Mouse (Mus musculus) ES-E14 (cell line): ENCODE measurements around the gene Dnhd1.

Source experiments
- CHD2 ChIP-seq: IDR thresholded peaks from 2 replicates; pipeline ENCODE4 v1.6.1; 2014; ENCODE audit warnings: mild to moderate bottlenecking, low read depth, low read length, inconsistent platforms
- ZC3H11A ChIP-seq: IDR thresholded peaks from 2 replicates; pipeline ENCODE4 v1.6.1; 2012; ENCODE audit warnings: low read depth, mild to moderate bottlenecking, inconsistent platforms, low read length, borderline replicate concordance
- ZNF384 ChIP-seq: IDR thresholded peaks from 2 replicates; pipeline ENCODE4 v1.6.1; 2012; ENCODE audit warnings: low read depth, low read length, inconsistent platforms

DNA sequence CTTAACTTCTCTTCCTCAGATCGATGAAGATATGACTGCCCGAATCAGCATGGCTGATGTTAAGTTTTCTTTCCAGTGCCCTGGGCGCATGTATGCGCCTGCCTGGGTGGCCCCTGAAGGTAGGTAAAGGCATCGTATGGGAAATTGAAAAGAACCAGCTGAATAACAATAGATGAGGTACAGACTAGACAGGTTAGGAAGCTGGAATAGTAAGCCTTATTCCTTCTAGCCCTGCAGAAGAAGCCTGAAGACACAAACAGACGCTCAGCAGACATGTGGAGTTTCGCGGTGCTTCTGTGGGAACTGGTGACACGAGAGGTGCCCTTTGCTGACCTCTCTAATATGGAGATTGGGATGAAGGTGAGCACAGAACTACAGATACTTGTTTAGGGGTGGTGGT is 91.4 kb downstream of the Dnhd1 start:
- TF ChIP-seq CHD2 (no peak), ZC3H11A (no peak), ZNF384 (no peak)
